Mouse (Mus musculus): ENCODE results near the gene Nufip1. TPM values are rescaled to one million over a fixed set of nuclear protein-coding genes. Genes with fewer than 3 reads are reported as not detected.

Gene Nufip1
- total RNA-seq, 1 experiment from 2014 or later = 29.5 TPM

DNA sequence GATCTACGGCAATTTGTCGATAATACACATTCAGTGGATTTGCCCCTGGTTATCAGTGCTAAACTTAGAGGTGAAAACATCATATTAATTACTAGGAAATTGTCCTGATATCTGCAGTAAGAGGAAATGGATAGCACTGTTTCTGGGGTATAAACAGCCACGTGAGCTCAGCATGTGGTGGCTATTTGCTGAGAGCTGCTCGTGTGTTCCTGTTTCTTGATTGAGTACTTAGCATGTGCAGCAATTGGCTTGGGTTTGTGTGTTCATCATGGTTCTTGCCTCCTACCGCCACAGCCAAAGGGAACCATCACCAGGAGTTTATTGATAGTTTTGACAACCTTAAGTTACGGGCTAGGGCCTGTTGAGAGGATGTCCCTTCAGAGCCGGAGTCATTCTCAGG is 63.6 kb downstream of the Nufip1 start:
- no peak for ATAC-seq (replicated peaks; ENCODE audit: low read depth, poor library complexity, severe bottlenecking)

DNA sequence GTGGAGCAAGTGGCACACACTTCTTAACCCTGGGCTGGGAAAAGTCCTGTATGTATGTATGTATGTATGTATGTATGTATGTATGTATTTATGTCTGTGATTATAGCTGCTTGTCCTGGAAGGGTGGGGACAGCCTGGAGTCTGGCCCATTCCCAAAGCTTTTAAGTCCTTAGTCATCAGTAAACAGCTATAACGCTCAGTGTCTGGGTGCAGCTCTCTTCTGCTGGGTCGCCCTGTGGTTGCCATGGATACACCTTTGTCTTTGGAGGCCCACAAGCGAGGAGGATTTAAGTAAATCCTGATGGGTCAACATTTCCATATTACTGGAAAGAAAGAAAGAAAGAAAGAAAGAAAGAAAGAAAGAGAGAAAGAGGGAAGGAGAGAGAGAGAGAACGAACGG is 65.1 kb downstream of the Nufip1 start:
- ATAC-seq (replicated peaks; ENCODE audit: low read depth, poor library complexity, severe bottlenecking) = no peak

DNA sequence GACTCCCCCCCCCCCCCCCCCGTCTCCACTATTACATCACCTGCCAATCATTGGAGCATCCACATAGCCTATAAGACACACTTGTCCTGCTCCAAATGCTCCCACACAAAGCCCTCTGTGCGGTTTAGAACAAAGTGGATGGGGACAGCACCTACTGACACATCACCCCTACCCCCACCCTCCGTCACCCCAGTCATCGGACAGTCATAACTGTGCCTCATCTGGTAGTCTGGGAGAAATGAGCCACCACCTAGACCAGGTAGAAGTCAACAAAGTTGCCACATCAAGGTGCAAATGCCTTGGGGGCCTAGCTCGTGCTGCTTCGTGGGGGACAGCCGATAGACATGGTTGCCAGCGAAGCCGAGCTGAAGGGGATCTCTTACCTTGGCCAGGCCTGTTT is 66.5 kb downstream of the Nufip1 start:
- ATAC-seq (replicated peaks; ENCODE audit: low read depth, poor library complexity, severe bottlenecking) = no peak

DNA sequence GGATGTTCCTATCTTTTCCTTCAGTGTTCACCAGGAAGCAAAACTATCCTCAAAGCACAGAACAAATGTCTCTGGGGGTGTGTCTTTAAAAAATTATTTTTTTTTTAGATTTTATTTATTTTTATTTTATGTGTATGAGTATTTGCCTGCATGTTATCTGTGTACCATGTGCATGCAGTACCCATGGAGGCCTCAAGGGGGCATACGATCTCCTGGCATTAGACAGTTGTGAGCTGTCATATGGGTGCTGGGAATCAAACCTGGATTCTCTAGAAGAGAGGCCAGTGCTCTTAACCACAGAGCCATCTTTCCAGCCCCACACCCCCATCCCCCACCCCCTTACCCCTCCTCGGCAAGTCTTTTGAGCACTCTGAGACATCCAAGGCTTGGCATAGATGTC is 67.8 kb downstream of the Nufip1 start:
- no peak for ATAC-seq (replicated peaks; ENCODE audit: low read depth, poor library complexity, severe bottlenecking)

GRCm38 (mm10) chr14:76179343-76179742 is 68.7 kb downstream of the Nufip1 start:
- ATAC-seq (replicated peaks; ENCODE audit: low read depth, poor library complexity, severe bottlenecking) = peak; percentile 93

DNA sequence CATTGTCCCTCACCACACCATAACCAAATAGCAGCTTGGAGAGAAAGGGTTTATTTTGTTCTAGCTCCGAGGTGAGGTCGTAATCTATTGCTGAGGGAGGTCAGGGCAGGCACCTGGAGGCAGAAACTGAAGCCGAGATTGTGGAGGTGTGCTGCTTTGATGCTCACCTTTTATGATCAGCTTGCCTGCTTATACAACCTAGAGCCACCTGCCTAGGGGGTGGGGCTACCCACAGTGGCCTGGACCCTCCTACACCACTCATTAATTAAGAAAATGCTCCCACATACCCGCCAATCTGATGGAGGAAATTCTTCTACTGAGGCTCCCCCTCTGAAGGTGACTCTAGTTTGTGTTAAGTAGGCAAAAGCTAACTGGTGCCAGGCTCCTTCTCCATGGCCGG is 74.7 kb downstream of the Nufip1 start:
- no peak for ATAC-seq (replicated peaks; ENCODE audit: low read depth, poor library complexity, severe bottlenecking)

GRCm38 (mm10) chr14:76186299-76186698 is 75.6 kb downstream of the Nufip1 start:
- no peak for ATAC-seq (replicated peaks; ENCODE audit: low read depth, poor library complexity, severe bottlenecking)

Other genes starting within 250 kb of the Nufip1 start
- gene Kctd4, start 155.9 kb upstream of the Nufip1 start, total RNA-seq (2017) = not detected in 2 replicates
- gene Gtf2f2, start 100.0 kb upstream of the Nufip1 start, total RNA-seq (2017) = 68.0 and 73.9 TPM in 2 replicates
- gene Gpalpp1, start 131 bp upstream of the Nufip1 start, total RNA-seq (2017) = 39.5 and 43.6 TPM in 2 replicates